Mouse (Mus musculus) cerebellum, adult 2 months (tissue): Measurements from ENCODE around the gene Dpy19l3.

Experiments
- CTCF ChIP-seq: fragments of 200-500 bp; IDR thresholded peaks from 2 replicates; pipeline ENCODE4 v1.5.1; 2011; ENCODE audit warnings: low read depth, mild to moderate bottlenecking, control low read depth, low read length, moderate library complexity, borderline replicate concordance; ENCODE audit not compliant: insufficient read depth
- POLR2A ChIP-seq: fragments of 200-500 bp; IDR thresholded peaks from 2 replicates; pipeline ENCODE4 v1.6.1; 2011; ENCODE audit warnings: low read length, control low read depth, borderline replicate concordance; ENCODE audit not compliant: insufficient read depth

DNA sequence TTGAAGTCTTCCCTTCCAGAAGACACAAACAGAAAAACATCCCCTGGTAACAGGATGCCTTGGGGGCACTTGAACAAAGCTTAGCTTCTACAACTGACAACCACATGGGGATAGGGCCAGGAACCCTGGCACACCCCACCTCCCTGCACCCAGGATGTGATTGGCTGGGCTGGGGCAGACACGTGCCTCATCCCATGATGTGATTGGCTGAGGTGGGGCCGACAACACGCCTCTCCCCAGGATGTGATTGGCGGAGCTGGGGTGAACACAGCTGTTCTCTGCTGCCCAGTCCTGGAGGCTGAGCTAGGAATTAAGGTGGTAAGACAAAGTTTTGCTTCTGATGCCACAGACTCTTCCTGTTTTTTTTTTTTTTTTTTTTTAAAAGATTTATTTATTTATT is 75.3 kb downstream of the Dpy19l3 start:
- TF ChIP-seq CTCF (no peak), POLR2A (no peak)
